Mouse (Mus musculus): Measurements from ENCODE around the gene Olfr1310.
"Not testable (repeated sequence)": the region's sequence is repeated elsewhere in the genome, so short reads cannot be mapped to it uniquely, and the experiment has no call there.

Olfr1310 gene

DNA sequence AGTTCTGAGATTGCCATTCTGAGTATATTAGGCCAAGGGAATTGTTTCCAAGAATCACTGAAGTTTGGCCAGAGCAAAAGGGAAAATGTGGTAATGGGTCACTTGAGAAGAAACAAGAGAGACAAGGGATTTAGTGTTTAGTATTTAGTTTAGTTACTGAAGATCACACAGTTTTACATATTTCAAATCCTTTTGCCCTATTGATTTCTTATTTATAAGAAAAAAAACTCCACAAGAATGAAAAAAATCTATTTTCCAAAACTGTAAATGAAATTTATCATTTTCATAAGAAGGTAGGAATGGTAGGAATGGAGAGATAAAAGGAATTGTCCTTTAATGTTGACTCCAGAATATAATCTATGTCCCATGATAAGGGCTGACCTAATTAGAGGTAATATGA lies at the start of gene Olfr1310:
Olfr1310 (minus strand) TSS at position 101 of the 400 bp plus-strand sequence.
- no peak for DNase-seq (ENCODE audit: low spot score)

DNA sequence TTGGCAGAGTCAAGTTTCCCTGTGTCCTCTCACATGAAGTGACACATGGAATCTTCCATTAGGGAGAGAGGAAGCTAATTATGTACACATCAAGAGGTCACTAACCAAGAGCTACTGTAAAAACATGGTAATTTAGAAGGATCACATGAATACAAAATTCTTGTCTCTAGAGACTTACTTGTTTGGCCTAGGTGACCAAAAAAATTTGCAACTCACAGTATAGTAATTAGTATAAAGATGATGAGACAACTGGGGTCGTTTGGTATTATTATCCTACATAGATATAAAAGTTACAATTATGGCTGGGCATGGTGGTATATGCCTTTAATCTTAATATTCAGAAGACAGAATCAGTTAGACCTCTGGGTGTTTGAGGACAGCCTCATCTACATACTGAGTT lies 37.6 kb upstream of the Olfr1310 start, which contains the start of gene Olfr1312:
Olfr1312 (minus strand) TSS at position 101 of the 400 bp plus-strand sequence.
- no peak for DNase-seq (ENCODE audit: low spot score)

DNA sequence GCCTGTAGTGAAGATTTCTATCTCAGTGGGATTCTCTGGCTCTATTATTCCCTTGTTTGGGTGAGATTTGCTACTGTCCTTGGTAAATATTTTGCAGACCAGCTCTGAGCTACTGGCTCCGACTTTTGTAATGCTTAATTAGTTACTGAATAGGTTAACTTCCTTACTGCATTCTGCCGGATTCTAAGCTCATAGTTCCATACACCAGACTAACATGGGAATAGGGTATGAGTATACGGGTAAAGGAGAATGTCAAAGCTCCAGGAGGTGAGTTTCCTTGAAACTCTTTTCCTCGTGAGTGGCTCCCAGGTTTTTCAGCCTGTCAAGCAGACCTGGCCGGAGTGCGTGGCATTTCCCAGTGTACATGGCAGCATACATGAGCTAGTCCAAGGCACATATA lies 14.5 kb upstream of the Olfr1310 start:
- DNase-seq (ENCODE audit: low spot score): not testable (repeated sequence)

DNA sequence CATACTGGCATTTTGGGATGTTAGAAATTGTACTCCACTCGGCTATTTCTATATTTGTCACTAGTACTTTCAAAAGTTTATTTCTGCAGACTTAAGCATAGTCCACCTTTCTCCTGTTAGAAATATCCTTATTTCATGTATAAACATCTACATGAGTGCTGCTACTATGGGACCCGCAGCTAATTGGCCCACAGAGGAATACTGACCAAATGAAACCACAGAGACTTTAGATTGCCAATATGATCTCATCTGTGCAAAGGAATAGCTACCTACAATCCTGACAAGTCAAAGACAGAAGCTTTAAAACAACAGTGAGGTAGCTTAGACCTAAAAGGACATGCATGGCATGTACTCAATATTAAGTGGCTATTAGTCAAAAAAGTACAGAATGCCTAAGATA lies 11.8 kb upstream of the Olfr1310 start, which contains the start of gene Olfr1311:
Olfr1311 (minus strand) TSS at position 101 of the 400 bp plus-strand sequence.
- DNase-seq (ENCODE audit: low spot score): no peak

DNA sequence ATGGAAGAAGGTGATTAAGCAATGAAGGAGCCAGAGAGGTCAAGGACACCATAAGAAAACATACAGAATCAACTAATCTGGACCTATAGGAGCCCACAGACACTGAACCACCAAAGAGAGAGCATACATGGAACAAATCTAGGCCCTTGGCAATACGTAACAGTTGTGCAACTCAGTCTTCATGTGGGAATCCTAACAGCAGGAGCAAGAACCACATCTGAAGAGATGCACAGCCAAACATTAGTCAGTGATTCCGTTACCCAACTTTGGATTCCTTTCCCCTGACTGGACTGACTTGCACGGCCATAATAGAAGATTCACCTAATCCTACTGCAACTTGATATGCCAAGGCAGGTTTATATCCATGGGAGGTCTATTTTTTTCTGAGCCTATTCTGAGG lies 2.4 kb upstream of the Olfr1310 start:
- DNase-seq (ENCODE audit: low spot score): no peak

DNA sequence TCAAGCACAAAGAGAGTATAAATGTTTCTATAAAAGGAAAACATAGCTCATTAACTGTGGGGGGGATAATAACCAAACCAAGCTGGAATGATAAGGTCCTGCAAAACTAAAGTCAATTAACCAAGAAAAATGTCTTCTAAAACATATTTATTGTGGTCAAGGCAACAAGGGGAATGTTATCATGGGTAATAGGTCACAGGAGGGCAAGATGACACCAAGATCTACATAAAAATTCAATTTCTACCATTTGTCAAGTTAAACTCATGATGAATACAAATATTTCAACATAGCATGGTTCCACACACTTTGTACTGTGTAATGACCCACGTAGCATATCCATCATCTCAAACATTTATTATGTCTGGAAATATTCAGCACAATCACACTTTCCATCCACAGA lies 22.3 kb downstream of the Olfr1310 start, which contains the start of gene Olfr1309:
Olfr1309 (minus strand) TSS at position 101 of the 400 bp plus-strand sequence.
- no peak for DNase-seq (ENCODE audit: low spot score)

DNA sequence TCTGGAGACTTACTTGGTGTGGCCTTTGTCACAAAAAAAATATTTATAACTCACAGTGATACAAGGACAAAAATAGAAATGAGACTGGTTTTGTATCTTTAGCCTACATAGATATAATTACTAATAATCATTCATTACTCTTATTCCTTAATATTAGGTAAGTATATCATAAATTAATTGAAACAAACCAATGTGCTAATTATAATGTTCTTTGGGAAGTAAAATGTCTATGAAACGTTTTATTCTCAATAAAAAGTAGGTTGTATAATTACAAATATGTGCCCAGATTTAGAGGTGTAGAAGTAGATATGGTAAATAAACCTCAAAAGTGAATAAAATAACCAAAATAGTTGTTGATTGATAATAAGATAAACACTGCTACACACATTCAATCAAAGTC lies 47.7 kb downstream of the Olfr1310 start, which contains the start of gene Olfr1308:
Olfr1308 (minus strand) TSS at position 101 of the 400 bp plus-strand sequence.
- no peak for DNase-seq (ENCODE audit: low spot score)

Data from embryo, embryonic 10.5 days (tissue).